Mouse (Mus musculus): ENCODE data around the gene Tmem169. TPM values are rescaled to one million over a fixed set of nuclear protein-coding genes. Genes with fewer than 3 reads are reported as not detected.

The Tmem169 gene
- total RNA-seq, 2 experiments from 2014 or later: 19.2 to 21.8 TPM

- intact Hi-C loops (cut with DNase I): loop anchor here (10.0 kb wide), 1 partner anchor 389 kb away; the partner anchor contains the start of gene Ankar
- DNase-seq (ENCODE audit: low spot score in 2 of 2): no peak
Observed at GRCm38 (mm10) chr1:72315447-72315846, 31.3 kb downstream of the Tmem169 start.

GRCm38 (mm10) chr1:72316409-72316808 is 32.2 kb downstream of the Tmem169 start:
- intact Hi-C loops (cut with DNase I): loop anchor here (10.0 kb wide), 1 partner anchor 388 kb away; the partner anchor contains the start of gene Ankar
- no peak for DNase-seq (ENCODE audit: low spot score in 2 of 2)

GRCm38 (mm10) chr1:72316901-72317300 is 32.7 kb downstream of the Tmem169 start:
- no peak for DNase-seq (ENCODE audit: low spot score in 2 of 2)
- intact Hi-C loops (cut with DNase I): loop anchor here (10.0 kb wide), 1 partner anchor 388 kb away; the partner anchor contains the start of gene Ankar

DNA sequence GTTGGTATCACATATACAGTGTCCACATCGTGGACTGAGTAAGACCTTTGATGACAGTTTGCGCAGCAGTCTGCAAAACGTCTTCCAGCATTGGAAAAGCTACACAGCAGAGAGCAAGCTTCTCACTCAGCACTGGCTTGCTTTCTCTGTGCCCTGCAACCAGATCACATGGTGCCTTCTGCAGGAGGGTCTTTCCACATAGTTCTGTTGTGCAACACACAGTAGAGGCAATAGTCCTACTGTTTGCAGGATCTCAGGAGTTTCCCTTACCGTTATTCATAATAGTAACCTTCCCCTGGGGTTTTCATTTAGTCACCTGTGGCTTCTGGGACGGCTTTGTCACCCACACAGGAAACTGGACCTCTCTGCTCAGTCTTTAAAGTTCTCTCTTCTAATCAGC is 36.6 kb downstream of the Tmem169 start:
- intact Hi-C loops (cut with DNase I): no loop called here
- DNase-seq (ENCODE audit: low spot score in 2 of 2): no peak

DNA sequence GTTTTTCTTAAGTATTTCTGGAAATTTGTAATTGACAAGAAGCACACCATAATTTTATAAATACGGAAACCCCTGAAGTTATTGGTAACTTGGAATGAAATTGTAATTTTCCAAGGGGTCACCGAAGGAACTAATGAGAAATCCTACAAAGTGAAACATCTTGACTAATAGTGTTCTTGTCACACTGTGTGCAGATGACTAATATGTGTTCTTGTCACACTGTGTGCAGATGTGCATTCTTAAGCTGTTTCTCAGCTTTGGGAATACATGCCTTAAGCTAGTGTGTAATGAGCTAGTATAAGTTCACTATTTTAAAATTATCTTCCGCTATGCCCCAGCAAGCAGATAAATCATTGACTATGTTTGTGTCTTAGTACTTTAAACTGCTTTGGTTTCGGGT is 39.1 kb downstream of the Tmem169 start:
- DNase-seq (ENCODE audit: low spot score in 2 of 2): no peak
- intact Hi-C loops (cut with DNase I): no loop called here

GRCm38 (mm10) chr1:72326162-72326821 is 42.1 kb downstream of the Tmem169 start:
- DNase-seq (ENCODE audit: low spot score in 2 of 2): no peak
- intact Hi-C loops (cut with DNase I): no loop called here

DNA sequence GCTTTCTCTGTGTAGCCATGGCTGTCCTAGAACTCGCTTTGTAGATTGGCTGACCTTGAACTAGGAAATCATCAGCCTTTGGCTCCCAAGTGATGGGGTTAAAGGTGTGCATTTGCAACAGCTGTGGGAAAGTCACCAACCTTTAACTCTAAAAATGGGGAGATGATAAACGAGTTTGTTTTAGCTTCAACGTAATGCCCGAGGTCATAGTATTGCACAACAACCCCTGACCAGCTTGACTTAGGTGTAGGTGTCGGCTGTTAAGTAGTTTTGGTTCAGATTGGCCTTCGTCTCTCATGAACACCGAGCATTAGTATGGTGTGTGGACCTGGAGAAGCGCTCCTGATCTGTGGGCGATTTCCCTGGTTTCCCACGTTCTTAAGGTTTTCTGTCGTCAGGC is 50.6 kb downstream of the Tmem169 start:
- DNase-seq (ENCODE audit: low spot score in 2 of 2): no peak
- intact Hi-C loops (cut with DNase I): no loop called here

GRCm38 (mm10) chr1:72336780-72337179 is 52.6 kb downstream of the Tmem169 start:
- DNase-seq (ENCODE audit: low spot score in 2 of 2): peak; percentile 18 to 25
- intact Hi-C loops (cut with DNase I): no loop called here

DNA sequence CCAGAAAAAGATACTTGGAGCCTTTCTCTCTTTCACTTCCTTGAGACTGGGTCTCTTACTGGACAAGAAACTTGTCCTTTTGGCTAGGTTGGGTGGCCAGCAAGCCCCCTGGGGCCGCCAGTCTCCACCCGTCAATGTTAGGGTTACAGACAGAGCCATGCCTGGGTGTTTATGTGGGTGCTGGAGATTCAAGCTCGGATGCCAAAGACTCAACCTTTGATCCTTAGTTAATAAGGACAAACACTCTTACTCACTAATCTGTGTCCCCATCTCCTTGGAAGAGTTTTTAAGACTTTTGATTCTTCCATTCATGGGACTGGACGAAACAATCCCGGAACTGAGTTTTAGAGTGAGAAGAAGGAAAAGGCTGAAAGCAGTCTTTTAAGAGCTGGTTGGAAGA is 54.2 kb downstream of the Tmem169 start:
- DNase-seq (ENCODE audit: low spot score in 2 of 2): no peak
- intact Hi-C loops (cut with DNase I): no loop called here

GRCm38 (mm10) chr1:72347873-72348272 is 63.7 kb downstream of the Tmem169 start:
- intact Hi-C loops (cut with DNase I): no loop called here
- no peak for DNase-seq (ENCODE audit: low spot score in 2 of 2)

Other genes with a start within 250 kb of the Tmem169 start
- 1 to 10 TPM; 3.9 to 5.4 TPM for gene Mreg, start 72.1 kb upstream of the Tmem169 start, total RNA-seq (2021)
- gene Pecr, start 55 bp upstream of the Tmem169 start, total RNA-seq (2021): 1 to 10 TPM; 3.7 to 5.2 TPM
- 10 to 100 TPM; 15.6 to 16.1 TPM for gene Xrcc5, start 23.1 kb downstream of the Tmem169 start, total RNA-seq (2021)